Mouse (Mus musculus) kidney, adult 2 months (tissue): ENCODE measurements around the gene Sdhc.

Experiments used
- CTCF ChIP-seq: fragments of 200-500 bp; conservative IDR thresholded peaks from 2 replicates; pipeline ENCODE4 v1.5.1; 2011; ENCODE audit warnings: low read depth, mild to moderate bottlenecking, control low read depth, low read length, moderate library complexity, mixed read lengths; ENCODE audit not compliant: insufficient read depth, insufficient read length
- POLR2A ChIP-seq: fragments of 200-500 bp; IDR thresholded peaks from one replicate; pipeline ENCODE4 v1.6.1; 2011; ENCODE audit warnings: low read depth, low read length, control low read depth

DNA sequence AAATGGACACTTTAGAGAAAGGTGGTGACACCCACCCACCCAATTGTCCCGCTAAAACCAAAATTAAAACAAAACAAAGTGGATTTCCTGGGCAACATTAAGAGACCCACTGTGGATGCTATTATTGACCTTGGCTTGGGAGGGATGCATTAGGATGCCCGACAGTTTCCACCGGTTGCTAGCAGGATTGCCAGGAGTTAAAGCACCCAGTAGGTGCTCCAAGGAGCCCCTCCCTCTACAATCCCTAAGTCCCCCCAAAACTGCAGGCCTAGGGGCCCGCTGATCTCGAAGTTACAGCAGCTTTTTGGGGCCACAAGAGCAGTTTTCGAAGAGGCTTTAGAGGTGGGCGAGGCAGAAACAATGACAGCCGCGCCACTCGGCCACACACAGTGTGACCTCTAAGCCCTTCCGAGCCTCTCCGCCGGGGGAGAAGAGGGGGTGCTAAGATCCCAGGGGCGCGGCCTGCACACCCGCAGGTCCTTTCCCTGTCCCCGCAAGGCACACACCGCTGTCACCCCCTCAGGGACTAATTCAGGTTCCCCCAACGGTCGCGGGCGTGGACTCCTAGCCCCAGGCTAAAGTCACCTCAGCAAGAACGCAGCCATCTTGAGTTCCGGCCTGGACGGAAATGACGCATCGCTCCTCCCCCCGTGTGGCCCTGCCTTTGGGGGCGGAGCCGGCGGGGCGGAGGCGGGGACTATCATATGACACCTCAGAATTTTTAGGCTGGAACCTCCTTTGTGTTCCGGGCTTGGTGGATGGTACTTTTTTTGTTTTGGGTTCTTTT, at the start of gene Sdhc, which contains the start of gene Mpz:
- peak; percentile 92 for TF ChIP-seq POLR2A
- TF ChIP-seq CTCF = no peak
